Mouse (Mus musculus) embryonic stem cell, embryonic (primary cell): ENCODE measurements around the gene Masp2.

Experiments
- CTCF ChIA-PET, 4 experiments: fragments of 300-600 bp in 2 of 4; fragments of 350-600 bp in 2 of 4; sonication (Branson Sonifier 250); formaldehyde crosslinking; loops; one replicate each; lab custom pipeline; 2022; ENCODE audit warnings: inconsistent platforms in 2 of 4; lab: Charles Lee
- POLR2A ChIA-PET, 4 experiments: fragments of 300-600 bp in 2 of 4; fragments of 350-600 bp in 2 of 4; sonication (Branson Sonifier 250); formaldehyde crosslinking; loops; one replicate each; lab custom pipeline; 2022; ENCODE audit warnings: antibody characterized with exemption in 4 of 4, inconsistent platforms in 1 of 4; lab: Charles Lee

Masp2 gene

GRCm38 (mm10) chr4:148641121-148641520, 38.8 kb downstream of the Masp2 start:
- ChIA-PET CTCF (interaction anchor here in 1 of 4 experiments (1.1 kb wide), 1 partner anchor 9 kb away, joined by 3 read pairs; no protein-coding TSS in a partner anchor), POLR2A (interaction anchor here in 1 of 4 experiments (1.5 kb wide), 1 partner anchor 14 kb away, joined by 4 read pairs; the partner anchor contains the start of gene Tardbp)

- CTCF ChIA-PET = interaction anchor here (0.6 to 2.4 kb wide), 40 partner anchors 8 to 548 kb away, joined by 3 to 23 read pairs (median 3); partner anchors contain the start of genes Tardbp (in 3 of the 4), Dffa (in 1 of the 4) and Disp3 (in 1 of the 4)
- POLR2A ChIA-PET = interaction anchor here (0.7 to 5.5 kb wide), 38 partner anchors 8 to 432 kb away, joined by 3 to 53 read pairs (median 4); partner anchors contain the start of genes Tardbp (in 4 of the 4) and Srm (in 1 of the 4)
Observed at GRCm38 (mm10) chr4:148643291-148644156, 41.2 kb downstream of the Masp2 start, which contains the start of gene Gm572. Gene Gm572, plus strand, starts transcription at chr4:148643317.

- CTCF ChIA-PET = interaction anchor here (0.5 to 2.4 kb wide), 38 partner anchors 10 to 548 kb away, joined by 3 to 23 read pairs (median 4); partner anchors contain the start of genes Tardbp (in 3 of the 4), Dffa (in 1 of the 4) and Disp3 (in 1 of the 4)
- POLR2A ChIA-PET = interaction anchor here (0.6 to 5.5 kb wide), 37 partner anchors 7 to 431 kb away, joined by 3 to 53 read pairs (median 4); partner anchors contain the start of genes Tardbp (in 4 of the 4) and Srm (in 1 of the 4)
Observed at GRCm38 (mm10) chr4:148644157-148644511, 41.8 kb downstream of the Masp2 start.

DNA sequence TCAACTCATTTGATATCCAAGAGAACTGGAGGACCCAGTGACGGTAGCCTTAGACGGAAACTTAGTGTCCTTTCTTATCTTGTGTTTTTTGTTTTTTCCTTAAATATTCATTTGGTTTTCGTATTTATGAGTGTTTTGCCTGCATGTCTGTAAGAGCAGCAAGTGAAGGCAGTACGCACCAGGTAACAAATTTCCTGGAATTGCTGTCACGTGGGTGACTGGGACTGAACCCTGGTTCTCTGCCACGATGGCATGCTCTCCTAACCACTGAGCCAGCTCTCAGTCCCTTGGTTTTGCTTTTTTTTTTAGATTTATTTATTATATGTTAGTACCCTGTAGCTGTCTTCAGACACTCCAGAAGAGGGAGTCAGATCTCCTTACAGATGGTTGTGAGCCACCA, 42.6 kb downstream of the Masp2 start:
- ChIA-PET CTCF (interaction anchor here in 2 of 4 experiments (0.5 to 2.4 kb wide), 11 partner anchors 10 to 431 kb away, joined by 3 to 21 read pairs (median 6); partner anchors contain the start of gene Disp3 (in 1 of the 2)), POLR2A (interaction anchor here in 3 of 4 experiments (1.2 to 5.5 kb wide), 15 partner anchors 7 to 45 kb away, joined by 3 to 53 read pairs (median 14); partner anchors contain the start of gene Tardbp (in 2 of the 3))

DNA sequence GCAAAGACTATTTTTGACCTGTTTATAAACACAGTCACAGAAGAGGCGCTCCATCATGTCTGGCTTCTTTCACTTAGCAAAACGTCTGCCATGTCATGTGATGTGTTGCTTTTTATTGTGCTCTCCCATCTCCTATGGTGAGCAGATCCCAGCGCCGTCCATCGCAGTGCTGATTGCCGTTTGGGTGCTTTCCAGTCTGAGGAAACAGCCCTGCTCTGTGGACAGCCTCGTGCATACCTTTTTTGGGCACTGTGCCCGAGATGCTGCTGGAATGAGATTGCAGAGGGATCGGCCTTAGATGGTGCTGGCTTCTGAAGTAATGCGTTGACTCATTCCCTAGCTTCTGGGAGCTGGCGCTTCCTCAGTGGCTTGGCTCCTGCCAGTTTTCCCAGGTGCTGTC, 44.3 kb downstream of the Masp2 start:
- ChIA-PET CTCF (interaction anchor here in 3 of 4 experiments (0.6 to 1.5 kb wide), 6 partner anchors 9 to 697 kb away, joined by 3 to 6 read pairs (median 4); no protein-coding TSS in a partner anchor), POLR2A (interaction anchor here in 3 of 4 experiments (0.6 to 5.5 kb wide), 10 partner anchors 11 to 472 kb away, joined by 3 to 53 read pairs (median 4); partner anchors contain the start of gene Tardbp (in 3 of the 3))

DNA sequence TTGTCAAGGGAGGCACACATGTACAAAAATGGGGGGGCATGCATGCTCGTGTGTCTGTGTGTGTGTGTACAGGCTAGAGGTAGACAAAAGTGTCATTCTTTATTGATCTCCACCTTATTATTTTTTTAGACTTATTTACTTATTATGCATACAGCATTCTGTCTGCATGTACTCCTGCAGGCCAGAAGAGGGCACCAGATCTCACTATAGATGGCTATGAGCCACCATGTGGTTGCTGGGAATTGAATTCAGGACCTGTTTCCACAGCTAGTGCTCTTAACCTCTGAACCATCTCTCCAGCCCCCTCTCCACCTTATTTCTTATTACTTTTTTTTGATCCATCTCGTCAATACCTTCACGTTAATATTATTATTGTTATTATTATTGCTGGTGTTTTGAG, 47.0 kb downstream of the Masp2 start:
- POLR2A ChIA-PET = interaction anchor here in 3 of 4 experiments (0.7 to 1.7 kb wide), 5 partner anchors 17 to 35 kb away, joined by 3 to 9 read pairs (median 4); partner anchors contain the start of gene Tardbp (in 2 of the 3)

GRCm38 (mm10) chr4:148651045-148651444, 48.7 kb downstream of the Masp2 start:
- CTCF ChIA-PET = interaction anchor here in 3 of 4 experiments (0.6 to 1.0 kb wide), 5 partner anchors 8 to 443 kb away, joined by 3 to 5 read pairs (median 3); partner anchors contain the start of gene Gm572 (in 1 of the 3)
- POLR2A ChIA-PET = interaction anchor here in 2 of 4 experiments (0.6 to 1.6 kb wide), 13 partner anchors 7 to 588 kb away, joined by 3 to 11 read pairs (median 3); partner anchors contain the start of gene Tardbp (in 2 of the 2)

More for the DNA sequence above, 47.0 kb downstream of the Masp2 start:
- CTCF ChIA-PET = interaction anchor here (0.7 to 1.6 kb wide), 17 partner anchors 8 to 894 kb away, joined by 3 to 12 read pairs (median 4); no protein-coding TSS in a partner anchor

- POLR2A ChIA-PET = interaction anchor here in 3 of 4 experiments (0.6 to 5.0 kb wide), 27 partner anchors 9 to 217 kb away, joined by 3 to 30 read pairs (median 4); partner anchors contain the start of genes Tardbp (in 3 of the 3), Gm572 (in 2 of the 3) and Ubiad1 (in 1 of the 3)
- CTCF ChIA-PET = interaction anchor here (0.5 to 2.6 kb wide), 19 partner anchors 8 to 1107 kb away, joined by 3 to 14 read pairs (median 3); partner anchors contain the start of gene Gm572 (in 2 of the 4)
Observed at GRCm38 (mm10) chr4:148654701-148655398, 52.5 kb downstream of the Masp2 start.

DNA sequence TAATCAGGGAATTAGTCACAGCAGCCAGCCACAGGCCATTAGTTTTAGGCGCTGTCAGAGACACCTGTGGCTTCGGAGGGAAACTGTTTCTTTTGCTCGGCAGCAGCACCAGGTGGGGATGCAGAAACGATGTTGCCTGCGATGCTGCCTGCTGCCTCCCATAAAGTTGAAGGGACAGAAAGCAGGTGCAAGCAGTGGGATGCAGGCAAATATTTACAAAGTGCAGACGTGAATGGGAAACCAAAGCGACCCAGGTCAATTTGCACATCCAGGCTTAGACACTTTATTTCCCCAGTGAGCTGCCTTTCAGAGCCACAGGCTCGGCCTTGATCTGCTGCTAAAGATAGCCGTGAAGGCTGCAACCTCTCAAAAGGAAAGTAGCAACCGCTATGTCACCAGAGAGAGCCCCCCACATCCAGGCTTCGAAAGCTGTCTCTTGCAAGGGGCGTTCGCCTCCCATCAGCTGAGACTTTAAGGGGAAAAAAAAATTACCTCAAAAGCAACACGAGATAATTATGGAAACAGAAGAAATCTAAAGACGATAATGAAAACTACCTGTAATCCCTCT, 54.4 kb downstream of the Masp2 start:
- CTCF ChIA-PET = interaction anchor here in 2 of 4 experiments (0.7 to 2.1 kb wide), 2 partner anchors 21 to 24 kb away, joined by 5 to 8 read pairs; no protein-coding TSS in a partner anchor
- POLR2A ChIA-PET = interaction anchor here in 3 of 4 experiments (0.6 to 5.0 kb wide), 9 partner anchors 12 to 195 kb away, joined by 3 to 30 read pairs (median 4); partner anchors contain the start of gene Gm572 (in 2 of the 3)

- POLR2A ChIA-PET = interaction anchor here in 2 of 4 experiments (0.8 to 1.5 kb wide), 4 partner anchors 12 to 34 kb away, joined by 3 to 5 read pairs (median 4); partner anchors contain the start of gene Tardbp (in 1 of the 2)
- CTCF ChIA-PET = interaction anchor here in 1 of 4 experiments (2.1 kb wide), 1 partner anchor 23 kb away, joined by 5 read pairs; no protein-coding TSS in a partner anchor
Observed at GRCm38 (mm10) chr4:148657776-148658175, 55.4 kb downstream of the Masp2 start.

- ChIA-PET CTCF (interaction anchor here in 1 of 4 experiments (1.0 kb wide), 1 partner anchor 21 kb away, joined by 5 read pairs; no protein-coding TSS in a partner anchor), POLR2A (interaction anchor here in 2 of 4 experiments (0.6 to 1.1 kb wide), 4 partner anchors 10 to 624 kb away, joined by 3 read pairs; partner anchors contain the start of gene Tardbp (in 1 of the 2))
Observed at GRCm38 (mm10) chr4:148660174-148660573, 57.8 kb downstream of the Masp2 start.

- ChIA-PET POLR2A (interaction anchor here in 2 of 4 experiments (0.7 to 1.7 kb wide), 3 partner anchors 18 to 77 kb away, joined by 3 to 4 read pairs (median 3); no protein-coding TSS in a partner anchor), CTCF (interaction anchor here (0.6 to 1.6 kb wide), 10 partner anchors 7 to 414 kb away, joined by 3 to 10 read pairs (median 3); partner anchors contain the start of gene Gm572 (in 1 of the 4))
Observed at GRCm38 (mm10) chr4:148662168-148662965, 60.0 kb downstream of the Masp2 start.

GRCm38 (mm10) chr4:148663326-148663725, 61.0 kb downstream of the Masp2 start:
- ChIA-PET POLR2A (interaction anchor here in 2 of 4 experiments (0.6 to 1.7 kb wide), 4 partner anchors 8 to 109 kb away, joined by 3 to 4 read pairs (median 4); no protein-coding TSS in a partner anchor), CTCF (interaction anchor here in 3 of 4 experiments (0.6 to 1.1 kb wide), 5 partner anchors 8 to 413 kb away, joined by 3 to 4 read pairs (median 3); no protein-coding TSS in a partner anchor)

DNA sequence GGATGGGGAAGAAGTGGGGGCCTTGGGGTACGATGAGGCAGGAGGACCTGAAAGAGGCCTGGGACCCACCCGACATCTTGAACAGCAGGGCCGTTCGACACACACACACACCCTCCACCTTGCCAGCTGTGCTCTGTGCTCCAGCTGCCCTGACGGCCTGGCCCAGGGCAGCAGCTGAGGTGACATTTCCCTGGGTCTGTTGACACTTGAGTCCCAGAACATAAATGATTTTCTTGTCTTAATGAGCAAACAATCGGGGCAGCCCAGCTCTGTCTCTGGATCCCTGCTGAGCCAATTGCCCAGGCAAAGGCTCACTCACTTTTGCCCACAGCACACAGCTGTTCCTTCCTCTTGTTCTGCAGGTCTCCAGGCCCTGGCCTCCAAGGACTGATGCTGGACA, 61.7 kb downstream of the Masp2 start:
- ChIA-PET POLR2A (interaction anchor here in 2 of 4 experiments (0.6 to 1.5 kb wide), 3 partner anchors 9 to 108 kb away, joined by 3 to 4 read pairs (median 3); no protein-coding TSS in a partner anchor), CTCF (interaction anchor here in 3 of 4 experiments (0.6 to 1.1 kb wide), 6 partner anchors 9 to 412 kb away, joined by 3 to 4 read pairs (median 3); no protein-coding TSS in a partner anchor)
